Mouse (Mus musculus) heart, postnatal 0 days (tissue): ENCODE results near the gene Smyd1.

Experiments used
- CTCF ChIP-seq: IDR thresholded peaks from 2 replicates; pipeline ENCODE4 v1.5.1; 2016; ENCODE audit warnings: antibody characterized with exemption, control low read depth, low read depth
- EP300 ChIP-seq: IDR thresholded peaks from 2 replicates; pipeline ENCODE4 v1.6.1; 2016; ENCODE audit warnings: antibody characterized with exemption, low read depth

DNA sequence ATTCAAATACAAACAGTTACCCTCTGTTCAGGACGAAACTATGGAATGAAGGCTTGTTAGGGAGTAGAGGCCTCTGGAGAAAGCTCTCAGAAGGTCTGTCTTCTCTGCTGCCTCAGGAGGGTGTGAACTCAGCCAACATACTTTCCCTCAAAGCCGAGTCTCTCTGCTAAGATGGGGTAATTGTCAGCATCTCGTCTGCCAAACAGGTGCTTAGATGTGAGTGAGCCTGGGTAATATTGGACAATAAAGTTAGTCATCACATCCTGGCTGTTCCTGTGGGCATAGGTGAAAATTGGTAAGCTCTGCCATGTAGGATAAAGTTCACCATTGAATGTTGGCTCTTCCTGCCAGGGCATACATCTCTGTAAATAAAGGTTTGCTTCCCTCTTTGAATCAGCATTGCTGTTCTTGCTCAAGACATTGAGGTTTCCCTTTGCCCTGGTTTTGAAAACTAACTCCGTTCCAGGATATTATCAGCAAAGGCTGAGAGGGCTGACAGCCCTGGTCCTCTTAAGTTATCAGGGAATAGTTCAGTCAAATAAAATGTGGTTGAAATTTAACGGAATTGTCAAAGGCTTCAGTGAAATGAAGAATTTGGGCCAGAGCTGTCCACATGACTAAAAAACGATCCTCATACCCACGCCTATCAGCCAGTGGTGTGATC lies 137.0 kb downstream of the Smyd1 start:
- TF ChIP-seq CTCF (no peak), EP300 (no peak)
